Mouse (Mus musculus): ENCODE data around the gene Gm14399.
"Not testable (repeated sequence)": the region's sequence is repeated elsewhere in the genome, so short reads cannot be mapped to it uniquely, and the experiment has no call there.

Gm14399 gene

DNA sequence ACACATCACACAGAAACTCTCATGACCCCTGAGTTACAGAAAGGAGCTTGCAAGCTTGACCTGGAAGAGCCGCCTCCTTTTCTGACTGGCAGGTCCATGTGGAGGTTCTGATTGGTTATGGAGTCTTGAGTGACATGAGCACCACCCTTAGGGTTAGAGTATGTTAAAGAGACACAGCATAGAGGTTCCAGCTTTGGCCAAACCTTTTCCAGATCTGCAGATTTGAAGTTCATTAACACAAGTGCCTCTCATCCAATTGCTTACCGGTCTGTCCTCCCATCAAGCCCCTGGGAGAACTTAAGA lies at the start of gene Gm14399:
TSS of gene Gm14399 (minus strand) at position 20 of the 303 bp plus-strand sequence.
- DNase-seq (ENCODE audit: extremely low read depth, insufficient read length, low spot score), result not testable (repeated sequence)

GRCm38 (mm10) chr2:175179008-175179407 lies 37.2 kb upstream of the Gm14399 start:
- DNase-seq (ENCODE audit: extremely low read depth, insufficient read length, low spot score), result not testable (repeated sequence)

- peak; percentile 18 for DNase-seq (ENCODE audit: extremely low read depth, insufficient read length, low spot score)
Measured at GRCm38 (mm10) chr2:175176312-175176711, 34.5 kb upstream of the Gm14399 start.

DNA sequence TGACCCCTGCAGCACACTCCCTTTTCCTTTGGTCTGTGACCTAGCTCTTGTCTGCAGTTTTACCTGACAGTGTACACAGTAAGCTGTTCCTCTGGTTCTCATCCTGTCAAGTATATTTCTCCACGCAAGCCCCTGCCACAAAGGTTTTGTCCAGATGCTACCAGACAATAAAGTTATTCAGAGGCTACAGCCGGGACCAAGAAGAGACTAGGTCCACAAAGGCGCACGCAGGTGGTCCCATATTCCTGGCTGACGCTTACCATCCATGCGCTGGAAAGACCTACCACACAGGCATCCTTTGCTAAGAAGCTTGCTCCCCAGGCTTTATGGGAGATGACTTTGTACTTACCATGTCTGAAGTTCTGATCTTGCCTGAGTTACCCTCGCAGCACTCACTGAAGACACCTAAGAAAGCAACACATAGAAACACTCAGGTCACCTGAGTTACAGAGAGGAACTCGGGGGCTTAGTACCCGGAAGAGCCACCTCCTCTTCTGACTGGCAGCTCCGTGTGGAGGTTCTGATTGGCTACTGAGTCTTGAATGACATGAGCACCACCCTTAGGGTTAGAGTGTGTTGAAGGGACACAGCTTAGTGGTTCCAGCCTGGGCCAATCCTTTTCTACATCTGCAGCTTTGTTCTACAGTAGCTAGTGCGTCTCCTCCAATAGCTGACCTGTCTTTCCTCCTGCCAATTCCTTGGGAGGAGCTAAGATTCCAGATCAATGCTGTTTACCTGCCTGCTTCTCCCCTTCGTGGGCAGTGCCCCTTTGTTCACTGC lies 33.8 kb upstream of the Gm14399 start, which contains the start of gene Gm14443:
TSS of gene Gm14443 (minus strand) at position 471 of the 780 bp plus-strand sequence.
- DNase-seq (ENCODE audit: extremely low read depth, insufficient read length, low spot score), result peak; percentile 86

DNA sequence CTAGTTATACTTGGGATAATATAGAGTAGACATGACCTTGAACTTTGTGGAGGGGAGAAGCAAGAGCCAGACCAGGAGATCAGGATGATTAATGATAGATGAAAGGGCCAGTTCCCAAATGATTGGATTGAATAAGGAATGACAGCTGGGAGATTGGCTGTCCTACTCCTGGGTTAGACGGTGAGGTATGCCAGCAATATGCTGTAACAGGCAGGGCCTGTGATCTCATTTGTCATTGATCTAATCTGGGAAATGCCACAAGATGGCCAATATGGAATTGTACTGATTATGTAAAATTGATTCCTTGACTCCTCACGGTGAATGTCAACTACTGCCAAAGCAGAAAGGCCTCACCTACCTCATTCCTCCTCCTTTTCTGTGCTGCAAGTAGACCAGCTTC lies 32.2 kb upstream of the Gm14399 start:
- not testable (repeated sequence) for DNase-seq (ENCODE audit: extremely low read depth, insufficient read length, low spot score)

DNA sequence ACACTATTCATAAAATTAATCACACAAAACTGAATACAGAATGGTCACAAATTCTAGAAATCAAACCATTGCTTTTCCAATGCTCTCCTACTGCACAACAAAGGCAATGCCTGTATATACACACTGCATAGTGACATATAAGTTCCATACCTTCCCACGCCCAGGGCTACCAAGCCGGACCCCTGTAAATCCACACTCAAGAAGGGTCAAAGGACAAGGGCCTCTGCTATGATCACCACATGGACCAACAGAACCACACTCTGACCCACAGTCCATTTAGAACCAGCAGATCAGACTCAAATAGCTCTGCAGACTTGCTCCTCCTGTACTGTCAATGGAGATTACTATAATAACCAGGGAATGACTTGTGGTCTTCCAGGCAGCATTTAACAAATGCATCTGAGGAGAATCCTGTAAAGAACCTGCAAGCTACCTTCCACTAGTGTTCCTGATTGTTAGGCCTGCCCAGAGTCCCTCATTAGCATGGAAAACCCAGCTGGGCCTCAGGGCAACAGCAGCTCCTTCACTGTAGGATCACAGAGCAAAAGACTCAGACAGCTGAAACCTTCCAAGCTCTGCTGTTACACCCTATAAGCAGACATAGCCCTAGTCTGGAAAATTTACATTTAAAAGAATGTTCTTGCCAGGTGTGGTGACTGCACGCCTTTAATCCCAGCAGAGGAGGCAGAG lies 31.2 kb upstream of the Gm14399 start:
- DNase-seq (ENCODE audit: extremely low read depth, insufficient read length, low spot score), result not testable (repeated sequence)

DNA sequence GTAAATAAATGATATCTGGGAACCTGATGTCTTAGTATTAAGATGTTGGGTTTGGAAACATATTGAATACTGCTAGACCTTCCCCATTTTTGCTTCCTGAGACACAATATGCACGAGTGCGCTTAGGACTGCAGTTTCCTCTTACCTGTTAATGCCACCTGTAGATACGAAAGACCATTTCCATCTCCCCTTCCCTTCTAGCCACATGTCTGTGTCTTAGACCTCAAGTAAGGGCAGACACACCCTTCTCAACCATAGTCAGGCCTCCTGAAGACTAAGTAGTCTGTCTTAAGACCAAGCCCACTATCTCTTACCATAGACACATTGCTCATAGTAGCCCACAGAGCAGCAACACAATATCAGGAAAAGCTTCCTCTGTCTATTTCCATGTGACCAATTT lies 30.3 kb upstream of the Gm14399 start:
- DNase-seq (ENCODE audit: extremely low read depth, insufficient read length, low spot score), result no peak

- not testable (repeated sequence) for DNase-seq (ENCODE audit: extremely low read depth, insufficient read length, low spot score)
Measured at GRCm38 (mm10) chr2:175166870-175167269, 25.1 kb upstream of the Gm14399 start.

- not testable (repeated sequence) for DNase-seq (ENCODE audit: extremely low read depth, insufficient read length, low spot score)
Measured at GRCm38 (mm10) chr2:175165110-175165509, 23.3 kb upstream of the Gm14399 start.

DNA sequence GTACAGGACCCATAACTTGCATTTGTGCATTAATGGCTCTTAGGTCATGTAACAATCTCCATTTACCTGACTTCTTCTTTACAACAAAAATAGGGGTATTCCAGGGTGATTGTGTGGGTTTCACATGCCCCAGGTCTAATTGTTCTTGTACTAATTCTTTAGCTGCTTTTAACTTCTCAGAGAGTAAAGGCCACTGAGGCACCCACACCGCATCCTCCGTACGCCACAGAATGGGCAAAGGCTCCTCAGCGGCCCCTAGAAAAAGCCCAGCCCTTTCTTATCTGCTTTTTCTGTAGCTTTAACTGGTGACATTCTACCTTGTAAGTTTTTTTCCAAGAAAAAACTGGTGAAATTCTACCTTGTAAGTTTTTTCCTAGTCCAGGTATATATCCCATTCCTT lies 19.6 kb upstream of the Gm14399 start:
- not testable (repeated sequence) for DNase-seq (ENCODE audit: extremely low read depth, insufficient read length, low spot score)

DNA sequence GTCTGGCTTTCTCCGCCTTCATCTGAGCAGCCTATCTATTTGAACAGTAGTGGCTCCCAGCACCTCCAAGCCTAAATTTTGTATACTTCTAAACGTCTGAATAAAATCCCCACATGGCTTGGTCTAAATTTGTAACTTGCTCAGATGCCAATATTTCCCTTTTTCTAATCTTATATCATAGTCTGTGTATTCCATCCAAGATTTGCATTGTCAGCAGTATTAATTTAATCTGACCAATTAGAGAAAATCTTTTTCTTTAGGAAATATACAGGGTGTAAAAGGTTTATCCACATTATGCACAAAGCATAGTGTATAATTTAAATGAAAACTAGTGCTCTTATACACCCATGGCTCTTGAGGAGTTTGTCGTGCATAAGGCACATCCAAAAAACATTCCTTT lies 16.8 kb upstream of the Gm14399 start:
- DNase-seq (ENCODE audit: extremely low read depth, insufficient read length, low spot score), result no peak

DNA sequence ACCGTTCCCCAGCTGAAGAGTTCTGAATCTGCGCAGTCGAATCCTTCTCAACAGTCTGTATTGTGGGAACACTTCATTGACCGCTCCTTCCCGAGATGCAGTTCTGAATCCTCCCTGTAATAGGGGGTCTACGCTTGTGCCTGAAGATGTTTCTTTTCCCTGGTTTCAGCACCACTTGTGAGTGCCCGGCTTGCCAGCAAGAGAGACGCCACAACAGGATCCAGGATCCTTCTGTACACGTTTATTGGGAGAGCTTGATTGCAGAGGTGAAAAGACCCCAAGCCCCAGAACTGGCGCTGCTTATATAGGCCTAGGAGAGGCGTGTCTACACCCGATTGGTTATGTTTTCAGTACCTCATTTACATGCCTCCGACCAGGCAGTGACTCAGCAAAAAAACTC lies 14.9 kb upstream of the Gm14399 start:
- no peak for DNase-seq (ENCODE audit: extremely low read depth, insufficient read length, low spot score)

DNA sequence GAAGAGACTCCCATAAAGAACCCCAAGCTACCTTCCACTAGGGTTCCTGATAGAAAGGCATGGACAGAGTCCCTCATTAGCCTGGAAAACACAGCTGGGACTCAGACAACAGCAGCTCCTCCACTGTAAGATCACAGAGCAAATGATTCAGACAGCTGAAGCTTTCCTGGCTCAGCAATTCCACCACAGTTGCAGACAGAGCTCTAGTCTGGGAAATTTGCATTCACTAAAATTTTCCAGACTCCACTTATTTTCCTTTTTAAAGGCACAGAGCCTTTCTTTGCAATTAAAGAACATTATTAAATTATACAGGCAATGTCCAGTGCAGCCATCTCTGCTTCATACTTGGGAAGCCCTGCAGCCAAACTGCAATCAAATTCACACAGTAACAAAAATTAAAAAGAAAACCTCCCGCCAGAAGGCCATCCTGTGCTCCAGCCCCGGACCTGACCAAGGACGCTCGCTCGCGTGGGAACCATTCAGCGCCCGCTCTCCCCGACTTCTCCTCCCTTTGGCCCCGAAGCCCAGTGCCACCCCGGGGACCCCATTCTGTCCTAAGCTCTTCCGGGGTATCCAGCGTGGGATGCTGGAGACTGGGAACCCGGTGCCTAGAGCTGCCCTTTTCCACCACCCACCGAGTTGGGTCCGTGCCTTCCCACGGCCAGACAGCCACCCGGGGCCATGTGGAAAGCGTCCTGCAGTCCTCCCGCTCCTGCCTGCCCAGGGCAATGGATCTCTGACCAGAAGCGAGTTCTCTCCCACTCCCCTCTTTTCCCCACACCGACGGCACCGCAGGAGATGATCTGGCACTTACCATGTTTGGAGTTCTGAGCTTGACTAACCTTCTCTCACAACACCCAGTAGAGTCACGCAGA lies 457 bp downstream of the Gm14399 start:
- DNase-seq (ENCODE audit: extremely low read depth, insufficient read length, low spot score), result peak; percentile 20

GRCm38 (mm10) chr2:175140624-175141023 lies 1.2 kb downstream of the Gm14399 start:
- DNase-seq (ENCODE audit: extremely low read depth, insufficient read length, low spot score), result not testable (repeated sequence)
